Mouse (Mus musculus) lung, postnatal 36 days (tissue): Measurements from ENCODE around the gene Sf3a3.
"Not testable (repeated sequence)": the region's sequence is repeated elsewhere in the genome, so short reads cannot be mapped to it uniquely, and the experiment has no call there.

Experiments
- DNase-seq: peaks from one replicate; pipeline ENCODE4 v3.0.0; 2022; ENCODE audit warnings: mixed read lengths

Gene Sf3a3

DNA sequence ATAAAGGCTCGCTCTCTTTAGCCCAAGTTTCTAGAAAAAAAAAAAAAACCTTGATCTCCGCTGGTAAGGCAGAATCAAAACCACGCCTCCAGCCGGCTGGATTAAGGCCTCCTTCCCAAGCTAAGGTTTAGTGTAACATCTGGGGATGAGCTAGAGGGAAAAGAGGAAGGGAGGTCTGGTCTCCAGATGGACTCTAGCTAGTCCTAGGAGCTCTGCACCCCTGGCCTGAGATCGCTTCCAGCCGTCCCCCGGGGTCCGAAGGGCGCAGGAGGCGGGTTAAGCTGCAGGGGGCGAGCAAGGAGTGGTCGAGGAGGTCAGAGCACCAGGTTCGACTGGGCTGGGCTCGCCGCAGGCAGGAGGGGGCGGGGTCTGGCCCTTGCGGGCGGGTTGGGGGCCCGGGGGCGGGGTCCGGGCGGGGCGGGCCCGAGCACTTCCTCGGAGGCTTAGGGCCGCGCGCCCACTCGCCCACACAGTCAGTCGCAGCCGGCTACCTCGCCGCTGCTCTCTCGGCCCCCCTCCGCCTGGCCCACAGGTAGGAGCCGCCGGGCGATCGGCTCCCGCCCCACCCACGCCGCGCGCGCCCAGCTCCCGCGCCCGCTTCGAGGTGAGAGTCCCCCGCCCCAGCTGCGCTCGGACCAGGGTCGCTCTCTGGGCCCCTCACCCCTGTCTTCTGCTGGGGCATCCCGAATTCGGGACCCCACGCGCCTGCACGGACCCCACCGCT, 14.2 kb upstream of the Sf3a3 start, which contains the start of gene Fhl3:
Fhl3 (plus strand) TSS at position 454 of the 724 bp plus-strand sequence.
- peak; percentile 59 for DNase-seq

- no peak for DNase-seq
Observed at GRCm38 (mm10) chr4:124701052-124701845, 13.3 kb upstream of the Sf3a3 start.

- DNase-seq = no peak
Observed at GRCm38 (mm10) chr4:124701916-124702315, 12.7 kb upstream of the Sf3a3 start.

DNA sequence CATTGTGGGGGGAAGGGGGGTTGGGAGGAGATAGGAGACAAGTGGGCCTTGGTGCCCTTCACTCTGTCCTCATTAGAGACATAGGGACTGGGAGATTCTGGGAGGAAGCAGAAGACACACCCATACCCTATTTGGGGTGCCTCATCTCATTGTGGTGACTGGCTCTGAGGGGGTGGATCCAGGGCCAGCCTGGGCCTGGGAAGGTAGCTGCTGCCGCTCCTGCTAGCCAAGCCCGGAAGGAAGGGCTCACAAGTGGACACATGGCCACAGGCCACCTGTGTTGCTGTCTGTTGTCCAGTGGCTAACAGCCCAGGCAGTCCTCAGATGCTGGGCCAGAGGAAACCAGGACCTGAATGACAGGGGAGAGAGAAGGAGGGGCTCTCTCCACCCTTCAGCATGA, 11.2 kb upstream of the Sf3a3 start:
- no peak for DNase-seq

- DNase-seq = peak; percentile 44
Observed at GRCm38 (mm10) chr4:124703881-124704796, 10.4 kb upstream of the Sf3a3 start.

DNA sequence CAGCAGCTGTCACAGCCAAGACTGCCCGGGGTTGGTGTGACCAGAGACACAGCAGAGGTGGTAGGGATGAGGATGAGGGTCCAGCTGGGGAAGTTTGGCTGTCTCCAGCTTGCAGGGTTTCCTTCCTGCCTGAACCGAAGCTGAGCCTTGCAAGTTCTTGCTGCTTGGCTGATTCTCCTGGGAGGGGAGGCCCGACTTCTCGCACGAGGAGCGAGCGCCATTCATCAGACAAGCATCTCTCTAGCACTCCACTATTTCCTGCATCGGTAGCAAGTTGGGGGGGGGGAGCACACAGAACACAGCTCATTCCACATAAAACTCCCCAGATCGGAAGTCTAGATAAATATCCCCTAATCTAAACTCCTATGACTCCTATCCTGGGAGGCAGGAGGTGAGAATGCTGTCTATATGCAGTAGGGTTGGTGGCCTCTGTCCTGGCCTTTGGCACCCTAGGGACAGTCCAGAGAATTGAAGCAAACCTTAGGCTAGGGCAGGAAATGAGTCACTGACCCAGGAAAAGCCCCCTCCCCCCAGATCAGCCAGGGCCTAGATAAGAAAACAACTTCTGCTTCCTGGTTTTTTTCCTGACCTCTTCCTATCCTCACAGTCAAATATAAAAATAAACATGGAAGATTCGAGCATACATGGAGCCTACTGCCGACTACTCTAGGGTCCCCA, 9.6 kb upstream of the Sf3a3 start:
- DNase-seq = peak; percentile 63

DNA sequence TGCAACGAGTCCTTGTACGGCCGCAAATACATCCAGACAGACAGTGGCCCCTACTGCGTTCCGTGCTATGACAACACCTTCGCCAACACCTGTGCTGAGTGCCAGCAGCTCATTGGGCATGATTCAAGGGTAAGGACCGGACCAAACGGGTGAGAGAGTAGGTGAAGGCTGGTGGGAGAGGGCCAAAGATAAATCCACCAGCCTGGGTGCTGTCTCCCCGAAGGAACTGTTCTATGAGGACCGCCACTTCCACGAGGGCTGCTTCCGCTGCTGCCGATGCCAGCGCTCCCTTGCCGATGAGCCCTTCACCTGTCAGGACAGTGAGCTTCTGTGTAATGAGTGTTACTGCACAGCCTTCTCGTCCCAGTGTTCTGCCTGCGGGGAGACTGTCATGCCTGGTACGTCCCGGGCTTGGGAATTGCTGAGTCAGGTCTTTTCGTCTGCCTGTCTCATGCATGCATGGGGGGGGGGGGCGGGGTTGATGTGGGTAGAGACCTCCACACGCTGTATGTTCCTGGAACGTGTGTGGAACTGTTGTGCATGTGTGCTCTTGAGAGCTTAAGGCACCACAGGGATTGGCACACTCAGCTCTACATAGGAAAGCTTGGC, 8.8 kb upstream of the Sf3a3 start:
- no peak for DNase-seq

DNA sequence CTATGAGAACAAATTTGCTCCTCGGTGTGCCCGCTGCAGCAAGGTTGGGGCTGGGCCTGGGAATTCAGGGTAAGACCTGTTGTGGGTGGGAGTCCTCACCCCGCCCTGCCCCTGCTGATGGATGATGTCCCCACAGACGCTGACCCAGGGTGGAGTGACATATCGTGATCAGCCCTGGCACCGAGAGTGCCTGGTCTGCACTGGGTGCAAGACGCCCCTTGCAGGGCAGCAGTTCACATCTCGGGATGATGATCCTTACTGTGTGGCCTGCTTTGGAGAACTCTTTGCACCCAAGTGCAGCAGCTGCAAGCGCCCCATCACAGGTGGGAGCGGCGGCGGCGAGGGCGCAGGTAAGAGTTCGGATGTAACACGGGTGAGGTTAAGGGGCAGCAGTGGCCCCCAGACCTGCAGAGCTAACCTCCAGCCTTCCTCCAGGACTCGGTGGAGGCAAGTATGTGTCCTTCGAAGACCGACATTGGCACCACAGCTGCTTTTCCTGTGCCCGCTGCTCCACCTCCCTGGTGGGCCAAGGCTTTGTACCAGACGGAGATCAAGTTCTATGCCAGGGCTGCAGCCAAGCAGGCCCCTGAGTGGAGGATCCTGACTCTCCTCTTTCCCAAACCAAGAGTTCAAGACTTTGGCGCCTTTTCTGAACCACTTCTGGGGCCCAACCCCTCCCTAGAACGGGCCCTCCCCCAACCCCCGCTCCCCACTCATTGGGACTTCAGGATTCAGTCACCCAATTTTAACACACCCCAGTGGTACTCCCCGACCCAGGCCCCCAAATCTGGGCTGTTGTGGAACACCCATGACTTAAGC, 7.0 kb upstream of the Sf3a3 start:
- not testable (repeated sequence) for DNase-seq

GRCm38 (mm10) chr4:124708200-124708517, 6.4 kb upstream of the Sf3a3 start:
- not testable (repeated sequence) for DNase-seq

- peak; percentile 95 for DNase-seq
Observed at GRCm38 (mm10) chr4:124708518-124709477, 5.8 kb upstream of the Sf3a3 start.

DNA sequence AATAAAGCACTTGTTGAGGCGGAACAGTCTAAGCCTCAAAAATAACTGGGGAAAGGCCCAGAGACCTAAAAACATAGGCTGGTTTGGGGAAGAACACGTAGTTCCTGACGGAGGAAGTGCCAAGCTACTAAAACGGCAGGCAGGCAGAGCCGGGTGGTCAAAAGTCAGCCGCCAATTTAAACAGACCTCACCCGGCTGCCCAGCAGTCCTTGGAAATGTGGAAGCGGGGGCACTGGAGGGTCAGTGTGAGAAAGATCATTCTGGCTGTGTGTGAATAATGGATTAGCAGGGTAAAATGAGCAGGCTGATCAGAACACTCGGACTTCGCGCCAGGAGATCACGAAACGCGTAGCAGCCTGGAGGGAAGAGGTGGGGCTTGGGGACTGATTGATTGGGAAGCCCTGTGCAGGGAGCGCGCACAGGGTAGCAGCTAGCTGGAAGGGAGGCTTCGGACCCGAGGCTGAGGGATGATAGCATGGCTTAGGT, 4.6 kb upstream of the Sf3a3 start:
- DNase-seq = peak; percentile 54

DNA sequence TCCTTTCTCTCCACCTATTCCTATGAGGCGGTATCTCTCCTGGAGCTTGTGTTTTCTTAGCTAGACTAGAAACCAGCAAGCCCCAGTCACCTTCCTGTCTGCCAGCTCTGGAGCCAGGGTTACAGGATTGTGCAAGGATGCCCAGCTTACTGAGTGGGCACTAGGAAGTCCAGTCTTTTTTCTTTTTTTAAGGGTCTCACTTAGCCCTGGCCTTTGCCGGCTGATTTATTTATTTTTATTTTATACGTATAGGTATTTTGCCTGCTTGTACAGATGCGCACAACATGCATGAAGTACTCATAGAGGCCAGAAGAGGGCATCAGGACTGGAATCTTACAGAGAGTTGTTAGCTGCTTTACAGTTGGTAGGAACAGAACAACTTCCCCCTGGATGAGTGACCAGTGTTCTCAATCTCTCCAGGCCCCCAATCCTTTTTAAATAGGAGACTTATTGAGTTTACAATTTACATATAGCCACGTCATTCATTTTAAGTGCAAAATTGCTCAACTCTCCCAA, 3.7 kb upstream of the Sf3a3 start:
- peak; percentile 87 for DNase-seq

DNA sequence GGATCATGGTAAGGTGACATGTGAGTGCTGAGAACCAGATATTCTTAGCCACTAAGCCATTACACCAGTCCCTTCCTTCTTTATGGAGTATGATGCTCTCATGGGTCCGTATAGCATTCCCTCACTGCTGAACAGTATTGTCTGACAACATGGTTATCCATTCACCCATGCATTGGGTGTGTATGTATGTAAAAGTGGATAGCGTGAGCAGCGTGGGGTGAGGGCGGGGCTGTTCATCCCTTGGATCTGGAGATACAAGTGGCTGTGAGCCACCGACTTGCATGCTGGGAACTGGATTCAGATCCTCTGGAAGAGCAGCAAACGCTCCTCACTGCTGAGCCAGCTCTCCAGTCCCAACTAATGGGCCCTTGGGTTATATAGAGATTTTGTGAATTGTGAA, 2.0 kb upstream of the Sf3a3 start:
- DNase-seq = no peak

DNA sequence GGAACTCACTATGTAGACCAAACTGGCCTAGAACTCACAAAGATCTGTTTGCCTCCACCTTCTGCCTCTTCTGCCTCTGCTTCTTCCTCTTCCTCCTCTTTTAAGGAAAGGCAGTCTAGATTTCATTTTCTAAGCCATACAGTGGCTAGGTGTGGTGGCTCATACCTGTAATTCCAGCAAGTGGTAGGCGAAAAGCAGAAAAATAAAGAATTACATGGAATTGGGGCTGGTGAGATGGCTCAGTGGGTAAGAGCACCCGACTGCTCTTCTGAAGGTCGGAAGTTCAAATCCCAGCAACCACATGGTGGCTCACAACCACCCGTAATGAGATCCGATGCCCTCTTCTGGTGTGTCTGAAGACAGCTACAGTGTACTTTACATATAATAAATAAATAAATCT, 726 bp upstream of the Sf3a3 start:
- not testable (repeated sequence) for DNase-seq

GRCm38 (mm10) chr4:124719101-124719500, 4.5 kb downstream of the Sf3a3 start:
- no peak for DNase-seq

GRCm38 (mm10) chr4:124726121-124726520, 11.5 kb downstream of the Sf3a3 start:
- no peak for DNase-seq

DNA sequence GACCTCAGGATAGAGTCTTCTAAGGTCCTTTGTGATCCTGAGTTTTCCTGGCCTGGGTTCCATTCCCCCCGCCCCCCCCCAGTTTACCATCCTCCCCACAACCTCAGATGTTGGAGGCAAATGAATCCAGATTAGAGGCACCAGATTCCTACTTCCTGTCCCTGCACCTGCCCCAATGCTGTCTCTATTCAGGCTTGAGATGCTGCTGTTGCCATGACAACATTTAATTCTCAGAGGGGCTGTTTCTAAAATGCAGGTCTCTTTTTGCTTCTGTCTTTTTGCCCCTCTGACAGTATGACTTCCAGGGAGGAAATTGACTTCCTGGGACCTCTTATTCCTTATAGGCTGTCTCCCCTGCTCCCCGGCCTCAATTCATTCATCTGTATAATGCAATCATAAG, 22.4 kb downstream of the Sf3a3 start:
- DNase-seq = no peak

DNA sequence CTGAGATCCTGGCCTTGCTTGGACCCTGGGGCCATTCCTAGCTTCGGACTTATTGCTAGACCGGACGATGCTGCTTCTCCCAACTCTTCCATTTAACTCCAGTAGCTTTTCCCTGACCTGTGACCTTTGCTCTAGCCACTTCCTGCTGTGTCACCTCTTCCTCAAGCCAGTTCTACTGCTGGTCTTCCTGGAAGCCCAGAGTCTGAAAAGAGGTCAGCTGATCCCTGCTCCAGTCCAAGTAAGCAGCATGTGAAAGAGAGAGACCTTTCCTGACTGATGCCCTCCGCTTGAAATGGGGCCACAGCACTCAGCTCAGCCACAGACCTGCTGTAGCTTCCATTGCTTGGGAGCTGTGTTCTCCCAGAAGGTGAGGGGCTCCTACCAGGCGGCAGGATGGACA, 22.9 kb downstream of the Sf3a3 start:
- DNase-seq = no peak

DNA sequence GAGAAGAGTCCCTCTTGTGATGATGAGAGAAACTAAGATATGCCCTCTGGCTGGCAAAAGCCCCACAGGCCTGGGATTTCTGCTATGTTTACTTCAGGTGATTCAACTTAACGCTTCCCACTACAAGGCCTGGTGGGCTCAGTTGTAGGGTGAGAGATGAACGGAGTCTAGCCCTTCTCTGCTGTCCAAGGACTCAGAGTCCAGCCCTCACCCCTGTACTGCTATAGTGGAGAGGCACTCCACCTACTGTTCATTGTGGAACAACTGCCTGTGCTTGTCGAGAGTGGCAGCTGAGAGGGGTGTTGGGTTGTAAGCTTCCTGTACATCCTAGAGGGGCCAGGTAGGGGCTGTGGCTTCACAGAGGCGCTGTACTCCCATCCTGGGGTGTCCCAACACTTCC, 23.4 kb downstream of the Sf3a3 start:
- DNase-seq = no peak

- no peak for DNase-seq
Observed at GRCm38 (mm10) chr4:124738783-124739182, 24.2 kb downstream of the Sf3a3 start.
